Mouse (Mus musculus): Measurements from ENCODE around the gene Cant1. TPM values are rescaled to one million over a fixed set of nuclear protein-coding genes. Genes with fewer than 3 reads are reported as not detected.

Cant1 gene
- 57.4 and 63.3 TPM in 2 replicates for polyA plus RNA-seq (2012)

DNA sequence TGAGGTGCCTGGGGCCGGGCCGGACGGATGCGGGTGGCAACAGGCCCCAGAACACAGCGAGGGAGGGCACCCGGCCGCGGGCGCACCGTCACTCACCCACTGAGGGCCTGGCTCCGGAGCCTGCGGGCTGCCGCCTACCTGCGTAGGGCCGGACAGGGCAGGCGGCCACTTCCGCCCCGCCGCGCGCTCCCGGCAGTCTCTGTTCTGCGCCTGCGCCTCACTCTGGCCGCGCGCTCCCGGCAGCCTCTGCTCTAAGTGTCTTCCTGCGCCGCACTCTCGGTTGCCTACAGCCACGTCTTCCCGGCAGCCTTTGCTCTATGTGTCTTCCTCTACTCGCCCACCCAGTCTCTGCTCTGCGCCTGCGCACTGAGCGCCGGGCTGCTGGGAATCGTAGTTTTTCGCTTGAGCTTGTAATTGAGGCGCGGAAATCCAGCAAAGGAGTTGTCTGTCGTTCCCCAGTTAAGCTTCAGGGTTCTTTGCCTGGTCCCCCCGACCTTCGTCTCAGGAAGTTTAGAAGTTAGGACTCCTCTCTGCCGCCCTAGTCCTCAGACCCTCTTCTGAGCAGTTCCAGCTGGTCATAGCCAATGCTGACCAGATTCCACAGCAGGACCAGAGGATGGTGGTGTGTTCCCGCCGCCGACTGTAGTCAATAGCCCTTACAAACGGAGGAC is at the start of gene Cant1:
TSS of gene Cant1 (minus strand) at position 253 of the 671 bp plus-strand sequence.

DNA sequence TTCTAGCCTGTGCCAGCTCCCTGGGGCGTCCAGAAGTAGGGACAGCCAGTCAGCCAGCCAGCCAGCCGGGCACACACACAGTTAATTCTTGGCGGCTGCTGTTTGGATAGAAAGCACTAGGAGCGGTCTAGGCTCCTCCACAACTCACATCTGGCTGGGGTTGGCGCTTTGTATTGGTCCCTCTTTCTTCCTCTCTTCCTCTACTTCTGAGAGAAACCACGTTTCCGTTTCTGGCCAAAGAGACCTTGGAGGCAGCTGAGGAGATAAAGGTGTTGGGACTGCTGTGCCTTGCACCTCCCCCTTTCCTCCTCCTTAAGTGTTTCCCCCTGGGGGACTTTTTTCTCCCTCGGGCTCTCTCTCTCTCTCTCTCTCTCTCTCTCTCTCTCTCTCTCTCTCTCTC is 9.1 kb upstream of the Cant1 start, which contains the start of gene C1qtnf1:
TSS of gene C1qtnf1 (plus strand) at position 218 of the 400 bp plus-strand sequence.

DNA sequence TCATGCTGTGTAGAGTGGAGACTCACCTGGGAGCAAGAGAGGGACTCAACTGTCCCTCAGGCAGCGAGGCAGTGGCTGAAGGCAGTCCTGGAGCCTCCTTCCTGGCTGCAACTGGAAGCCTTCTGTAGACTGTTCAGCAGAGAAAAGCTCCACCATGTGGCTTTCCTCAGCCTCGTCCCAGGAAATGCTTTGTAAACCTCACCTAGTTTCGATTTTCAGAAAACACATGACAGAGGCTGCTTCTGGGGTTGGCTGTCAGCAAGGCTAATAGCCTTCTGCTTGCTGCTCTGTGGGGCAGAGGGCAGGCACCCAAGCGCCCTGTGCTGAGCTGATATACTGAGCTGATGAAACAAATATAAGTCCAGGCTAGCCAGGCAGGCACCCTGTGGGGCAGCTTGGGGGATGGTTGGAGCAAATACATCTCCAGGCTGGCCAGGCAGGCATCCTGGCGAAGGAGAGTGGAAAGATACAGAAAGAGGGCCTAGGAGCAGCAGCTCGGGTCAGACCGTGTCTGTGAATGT is 17.1 kb downstream of the Cant1 start, which contains the start of gene Lgals3bp:
TSS of gene Lgals3bp (minus strand) at position 333 of the 521 bp plus-strand sequence.

Other genes starting within 250 kb of the Cant1 start
- gene Cyth1, start 170.5 kb downstream of the Cant1 start, polyA plus RNA-seq (2012): 19.1 and 19.7 TPM in 2 replicates
- 51.2 and 69.6 TPM in 2 replicates for gene Usp36, start 128.8 kb downstream of the Cant1 start, polyA plus RNA-seq (2012)
- 0.10 and 0.26 TPM in 2 replicates for gene Cep295nl, start 76.6 kb downstream of the Cant1 start, polyA plus RNA-seq (2012)
- 3.4 and 4.6 TPM in 2 replicates for gene Timp2, start 63.3 kb downstream of the Cant1 start, polyA plus RNA-seq (2012)
- gene Lgals3bp, start 17.0 kb downstream of the Cant1 start, polyA plus RNA-seq (2012): 112 TPM in 2 replicates
- gene C1qtnf1, start 9.1 kb upstream of the Cant1 start, polyA plus RNA-seq (2012): not detected in 2 replicates
- 14.5 and 21.7 TPM in 2 replicates for gene Engase, start 57.7 kb upstream of the Cant1 start, polyA plus RNA-seq (2012)

All from megakaryocyte-erythroid progenitor cell, adult 5 weeks (primary cell).